Mouse (Mus musculus) G1E (cell line): ENCODE data around the gene Chst11.

Experiments used
- CTCF ChIP-seq: IDR thresholded peaks from 2 replicates; pipeline ENCODE4 v1.5.1; 2012; ENCODE audit warnings: low read depth, low read length, inconsistent platforms, mixed read lengths
- GATA1 ChIP-seq: IDR thresholded peaks from 2 replicates; pipeline ENCODE4 v1.6.1; 2012; ENCODE audit warnings: borderline replicate concordance, low read length, inconsistent platforms, mixed read lengths
- POLR2AphosphoS5 ChIP-seq: IDR thresholded peaks from 2 replicates; pipeline ENCODE4 v1.6.1; 2012; ENCODE audit warnings: low read depth, low read length, inconsistent platforms; ENCODE audit not compliant: insufficient replicate concordance
- TAL1 ChIP-seq: conservative IDR thresholded peaks from 2 replicates; pipeline ENCODE4 v1.6.1; 2012; ENCODE audit warnings: low read depth, low read length, inconsistent platforms, mixed read lengths

DNA sequence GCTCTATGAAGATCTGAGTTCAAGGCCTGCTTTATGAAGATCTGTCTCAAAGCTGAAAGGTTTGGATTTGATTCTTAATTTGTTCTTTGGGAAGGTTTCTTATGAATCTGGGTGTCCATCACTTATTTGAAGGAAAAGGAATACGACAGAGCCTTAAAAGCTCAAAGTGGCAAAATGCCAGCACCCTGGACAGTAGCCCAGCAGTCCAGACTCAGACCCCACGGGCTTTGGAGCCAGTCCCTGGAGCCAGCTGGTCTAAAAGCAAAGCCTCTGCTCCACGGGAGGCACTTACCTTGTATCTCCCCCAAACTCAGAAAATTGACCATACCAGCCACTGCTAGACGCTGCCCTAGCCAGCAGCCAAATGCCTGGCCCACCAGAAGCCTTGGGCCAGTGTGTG, 249.1 kb downstream of the Chst11 start:
- TF ChIP-seq CTCF: no peak
- TF ChIP-seq GATA1: no peak
- no peak for TF ChIP-seq TAL1
- TF ChIP-seq POLR2AphosphoS5: no peak
